Mouse (Mus musculus): ENCODE data around the gene Ifrd1. TPM values are rescaled to one million over a fixed set of nuclear protein-coding genes. Genes with fewer than 3 reads are reported as not detected.

Ifrd1 gene
- polyA plus RNA-seq, 1 experiment from 2014 or later: 106 TPM

DNA sequence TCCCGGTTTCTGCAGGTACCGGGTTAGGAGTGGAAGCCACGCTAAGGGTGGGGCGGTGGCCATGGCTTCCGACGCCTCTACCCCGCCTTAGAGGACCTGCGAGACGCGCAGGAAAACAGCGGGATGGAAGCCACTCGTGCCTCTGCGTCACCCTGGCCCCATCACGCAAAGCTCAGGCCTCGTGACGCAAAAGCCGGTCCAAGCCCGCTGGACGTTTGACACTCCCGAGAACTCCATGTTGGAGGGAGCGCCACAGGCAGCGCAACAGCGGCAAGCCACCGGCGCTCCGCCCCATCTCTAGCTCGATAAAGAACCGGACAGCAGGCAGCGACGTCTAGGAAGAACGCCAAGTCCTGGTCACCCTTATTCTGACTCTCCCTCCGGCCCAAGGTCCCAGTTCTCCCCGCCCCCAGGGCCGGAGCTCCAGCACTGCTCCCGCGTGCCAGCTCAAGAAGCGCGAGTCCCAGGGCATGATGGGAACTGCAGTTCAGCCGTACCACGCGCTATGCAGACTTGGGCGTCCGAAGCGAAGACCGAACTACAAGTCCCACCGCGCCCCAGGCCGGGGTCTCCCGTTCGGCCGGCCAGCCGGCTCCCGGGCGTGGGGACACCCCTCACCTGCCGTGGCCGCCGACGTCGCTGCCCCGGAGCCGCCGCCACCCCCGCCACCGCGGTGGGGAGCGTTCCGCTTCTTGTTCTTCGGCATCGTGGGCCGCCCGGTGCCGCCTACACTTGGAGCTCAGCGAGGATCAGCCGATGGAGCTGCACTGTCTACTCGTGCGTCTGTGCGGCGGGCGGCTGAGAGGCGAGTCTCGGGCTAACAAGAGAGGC is 25.8 kb downstream of the Ifrd1 start:
- WGBS (ENCODE audit: missing documents): under 1% methylated on average over 81 of the region's 81 CpGs

DNA sequence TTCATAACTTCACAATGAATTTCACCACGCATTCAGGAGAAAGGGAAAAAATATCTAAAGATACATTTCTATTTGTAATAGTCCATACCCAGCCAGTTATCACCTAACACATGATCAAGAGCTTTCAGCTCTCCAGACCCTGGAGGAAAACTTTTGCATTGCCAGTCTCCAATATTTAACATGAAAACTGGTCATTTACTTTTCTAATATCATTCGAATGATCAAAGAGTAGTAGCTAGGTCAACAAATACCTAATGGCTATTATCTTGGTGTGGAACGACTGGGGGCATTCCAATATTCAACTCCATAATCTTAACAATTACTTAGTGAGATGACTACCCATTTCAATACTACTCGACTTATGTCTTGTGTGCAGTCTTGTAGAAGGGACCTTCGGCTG is 26.7 kb downstream of the Ifrd1 start:
- Histone ChIP-seq H3K36me3 (ENCODE audit: inconsistent target) (0 out of 2 replicates have a peak, but pooled peaks cover 6% of the 10 kb centered on the region), H3K79me2 (ENCODE audit: inconsistent target) (peaks cover 55% of the 10 kb centered on the region), H3K4me3 (ENCODE audit: inconsistent target) (peak overlapping the region; percentile 82), H3K27ac (peak overlapping the region; percentile 79)
- WGBS (ENCODE audit: missing documents): 3% methylated on average over 5 of the region's 5 CpGs

More for the DNA sequence above, 25.8 kb downstream of the Ifrd1 start:
- no peaks in the 10 kb centered on the region for H3K36me3 ChIP-seq (ENCODE audit: inconsistent target)
- peak overlapping the region; percentile 79 for H3K27ac ChIP-seq
- peaks cover 47% of the 10 kb centered on the region for H3K79me2 ChIP-seq (ENCODE audit: inconsistent target)
- H3K4me3 ChIP-seq (ENCODE audit: inconsistent target): peak overlapping the region; percentile 82

DNA sequence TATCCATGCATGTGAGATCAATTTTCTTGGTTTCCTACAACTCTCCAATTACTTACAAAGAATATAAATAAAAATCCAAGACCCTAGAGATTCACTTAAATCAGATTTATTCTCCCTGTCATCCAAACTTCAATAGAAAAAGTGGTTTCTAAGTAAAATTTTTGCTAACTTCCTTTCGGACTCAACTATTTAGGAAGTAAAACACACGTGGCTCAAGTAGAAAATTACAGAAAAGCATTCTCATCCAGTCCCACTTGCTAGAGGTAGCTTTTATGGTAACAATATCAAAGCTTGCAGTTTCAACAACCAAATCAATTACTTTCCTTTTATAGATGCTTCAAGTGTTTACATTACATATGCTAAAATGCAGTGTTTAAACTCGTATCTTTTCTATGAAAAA is 27.4 kb downstream of the Ifrd1 start:
- peaks cover 13% of the 10 kb centered on the region; the same call in 1 of the 2 replicates for H3K36me3 ChIP-seq (ENCODE audit: inconsistent target)
- H3K27ac ChIP-seq: peak overlapping the region; percentile 79
- H3K79me2 ChIP-seq (ENCODE audit: inconsistent target): peaks cover 62% of the 10 kb centered on the region
- peak overlapping the region; percentile 82 for H3K4me3 ChIP-seq (ENCODE audit: inconsistent target)
- WGBS (ENCODE audit: missing documents): 3% methylated on average over 3 of the region's 3 CpGs

DNA sequence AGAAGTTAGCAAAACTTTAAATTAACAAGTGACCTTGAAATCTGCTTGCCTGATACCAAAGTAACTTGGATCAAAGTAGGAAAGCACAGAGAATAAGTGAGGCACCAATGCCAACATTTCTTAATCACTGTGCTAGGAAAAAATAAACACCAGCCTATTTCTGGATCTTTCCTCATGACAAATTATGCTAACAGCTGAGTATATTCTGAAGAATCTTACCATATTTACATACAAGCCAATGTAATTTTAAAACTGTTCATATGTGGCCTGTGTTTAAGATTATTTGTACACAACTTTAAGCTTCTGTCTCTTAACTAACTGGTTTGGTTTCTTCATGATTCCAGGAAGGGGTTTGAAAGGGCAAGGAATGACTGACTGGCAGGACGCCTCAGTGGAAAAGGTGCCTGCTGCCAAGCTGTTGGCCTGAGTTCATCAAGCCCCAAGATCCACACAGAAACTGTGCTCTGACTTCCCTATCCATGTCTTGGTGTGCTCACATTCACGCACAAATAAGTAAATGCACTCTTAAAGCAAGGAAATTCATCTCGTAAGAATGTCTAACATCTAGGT is 28.2 kb downstream of the Ifrd1 start:
- 56% methylated on average over 3 of the region's 3 CpGs for WGBS (ENCODE audit: missing documents)
- Histone ChIP-seq H3K27ac (peak overlapping the region; percentile 39), H3K36me3 (ENCODE audit: inconsistent target) (peaks cover 21% of the 10 kb centered on the region), H3K79me2 (ENCODE audit: inconsistent target) (peaks cover 71% of the 10 kb centered on the region), H3K4me3 (ENCODE audit: inconsistent target) (peak overlapping the region; percentile 82; the same call in 1 of the 2 replicates)

DNA sequence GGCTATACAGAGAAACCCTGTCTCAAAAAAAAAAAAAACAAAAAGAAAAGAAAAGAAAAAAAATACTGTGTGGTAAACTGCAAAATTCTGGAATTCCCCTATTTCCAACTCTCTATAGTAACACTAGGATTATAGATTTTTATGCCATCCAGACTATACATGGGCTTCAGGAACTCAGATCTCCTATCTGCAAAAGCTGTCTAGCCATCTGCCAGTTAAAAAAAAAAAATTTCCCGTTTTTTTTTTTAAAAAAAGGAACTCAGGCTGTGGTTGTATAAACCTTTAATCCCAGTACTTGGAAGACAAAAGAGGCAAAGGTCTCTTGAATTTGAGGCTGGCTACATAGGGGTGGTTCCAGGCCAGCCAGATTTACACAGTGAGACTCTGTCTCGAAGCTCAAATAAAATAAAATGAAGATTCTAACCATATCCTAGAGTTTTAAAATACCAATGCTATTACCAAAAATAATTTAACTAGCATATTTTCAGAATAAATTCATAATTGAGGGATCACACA is 29.8 kb downstream of the Ifrd1 start:
- Histone ChIP-seq H3K27ac (no peak overlapping the region), H3K36me3 (ENCODE audit: inconsistent target) (peaks cover 37% of the 10 kb centered on the region), H3K79me2 (ENCODE audit: inconsistent target) (peaks cover 87% of the 10 kb centered on the region), H3K4me3 (ENCODE audit: inconsistent target) (no peak overlapping the region)
- 45% methylated on average over 2 of the region's 2 CpGs for WGBS (ENCODE audit: missing documents)

DNA sequence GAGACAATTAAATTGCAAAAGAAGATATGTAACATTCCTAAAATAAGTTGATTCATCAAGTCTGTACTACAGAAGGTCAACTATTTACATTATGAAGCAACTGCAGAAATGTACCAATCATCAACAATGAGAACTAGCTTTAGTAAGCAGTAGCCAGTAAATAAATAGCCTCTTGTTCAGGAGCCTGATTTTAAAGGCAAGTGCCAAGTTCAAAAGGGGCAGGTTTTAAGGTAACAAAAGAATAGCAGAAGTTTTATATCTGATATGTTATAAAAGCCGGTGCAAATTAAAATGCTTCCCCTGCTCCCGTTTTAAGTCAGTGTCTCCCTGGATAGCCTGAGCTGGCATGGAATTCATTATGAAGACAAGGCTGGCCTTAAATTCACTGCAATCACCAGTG is 30.5 kb downstream of the Ifrd1 start:
- peaks cover 44% of the 10 kb centered on the region for H3K36me3 ChIP-seq (ENCODE audit: inconsistent target)
- 83% methylated on average over 2 of the region's 2 CpGs for WGBS (ENCODE audit: missing documents)

DNA sequence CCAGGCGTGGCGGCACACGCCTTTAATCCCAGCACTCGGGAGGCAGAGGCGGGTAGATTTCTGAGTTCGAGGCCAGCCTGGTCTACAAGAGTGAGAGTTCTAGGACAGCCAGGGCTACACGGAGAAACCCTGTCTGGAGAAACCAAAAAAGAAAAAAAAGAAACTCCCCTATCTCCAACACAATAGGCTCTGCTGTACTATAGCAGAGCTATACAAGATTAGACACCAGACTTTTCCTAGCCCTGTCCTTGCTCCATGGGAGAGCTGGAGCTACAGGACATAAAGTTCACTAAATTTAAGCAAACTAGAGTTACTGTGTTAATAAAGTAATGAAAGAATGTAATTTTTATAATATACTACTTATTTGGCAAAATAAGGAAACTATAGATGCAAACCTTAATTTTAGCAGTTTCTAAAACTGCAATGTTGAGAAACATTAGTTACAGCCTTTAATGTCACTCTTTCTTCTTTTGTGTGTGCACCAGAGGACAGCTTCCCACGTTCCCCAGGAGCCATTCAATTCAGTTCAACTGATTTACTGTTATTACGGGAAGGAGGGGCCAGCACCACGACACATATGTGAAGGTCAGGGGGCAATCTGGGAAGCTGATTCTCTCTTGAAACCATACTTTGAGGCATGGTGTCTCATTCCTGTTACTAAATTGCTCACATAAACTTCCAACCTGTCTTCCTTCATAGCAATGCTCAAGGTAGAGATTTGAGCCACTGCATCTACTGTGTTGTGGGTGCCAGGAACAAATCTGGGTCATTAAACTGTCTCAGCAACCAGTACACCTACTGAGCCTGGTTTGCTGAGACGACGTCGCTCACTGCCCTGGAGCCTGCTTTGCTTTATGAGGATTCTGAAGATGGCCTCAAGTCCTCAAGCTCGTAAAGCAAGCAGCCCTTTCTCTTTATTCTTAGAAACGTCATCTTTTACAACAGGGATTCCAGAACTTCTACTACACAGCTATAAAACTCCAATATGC is 33.1 kb downstream of the Ifrd1 start:
- H3K4me3 ChIP-seq (ENCODE audit: inconsistent target): no peak overlapping the region
- 95% methylated on average over 15 of the region's 15 CpGs for WGBS (ENCODE audit: missing documents)
- peaks cover 99% of the 10 kb centered on the region for H3K79me2 ChIP-seq (ENCODE audit: inconsistent target)
- H3K36me3 ChIP-seq (ENCODE audit: inconsistent target): peaks cover 69% of the 10 kb centered on the region
- no peak overlapping the region for H3K27ac ChIP-seq

More for the DNA sequence above, 30.5 kb downstream of the Ifrd1 start:
- Histone ChIP-seq H3K27ac (no peak overlapping the region), H3K79me2 (ENCODE audit: inconsistent target) (peaks cover 94% of the 10 kb centered on the region), H3K4me3 (ENCODE audit: inconsistent target) (no peak overlapping the region)

DNA sequence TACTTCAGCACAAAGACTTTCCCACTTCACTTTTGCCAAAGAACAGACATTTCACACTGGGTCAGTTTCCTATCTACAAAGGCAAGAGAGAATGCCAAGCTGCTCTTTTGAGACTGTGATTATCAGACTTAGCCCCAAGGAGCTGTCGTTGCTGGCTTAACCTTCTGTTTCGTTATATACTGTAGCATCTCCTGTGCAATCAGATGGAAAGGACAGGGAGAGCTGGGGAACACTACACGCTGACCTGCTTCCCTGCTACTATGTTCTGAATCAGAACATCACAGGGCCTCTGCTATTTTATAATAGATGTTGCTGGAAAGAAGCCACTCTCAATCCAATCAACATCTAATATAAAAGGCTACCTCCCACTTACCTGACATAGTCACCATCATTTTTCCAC is 39.3 kb downstream of the Ifrd1 start:
- peaks cover 48% of the 10 kb centered on the region for H3K79me2 ChIP-seq (ENCODE audit: inconsistent target)
- 94% methylated on average over 3 of the region's 3 CpGs for WGBS (ENCODE audit: missing documents)
- peaks cover 92% of the 10 kb centered on the region for H3K36me3 ChIP-seq (ENCODE audit: inconsistent target)
- H3K27ac ChIP-seq: no peak overlapping the region
- no peak overlapping the region for H3K4me3 ChIP-seq (ENCODE audit: inconsistent target)

DNA sequence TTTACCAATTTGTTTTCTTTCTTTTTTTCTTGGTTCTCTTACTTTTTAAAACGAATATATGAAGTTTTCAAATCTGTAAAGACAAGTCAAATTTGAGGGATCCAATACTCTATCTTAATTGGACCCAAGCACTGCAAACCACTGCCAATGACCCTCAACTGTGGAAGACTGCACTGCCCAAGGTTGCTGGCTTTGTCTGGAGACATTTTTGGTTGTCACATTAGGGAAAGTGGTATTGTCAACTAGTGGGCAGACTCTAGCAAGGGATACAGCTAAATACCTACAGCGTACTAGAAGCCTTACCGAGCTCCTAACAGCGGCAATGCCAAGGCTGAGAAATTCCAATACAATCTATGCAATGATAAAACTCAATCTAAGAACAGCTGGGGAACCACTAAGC is 40.4 kb downstream of the Ifrd1 start:
- peaks cover 36% of the 10 kb centered on the region for H3K79me2 ChIP-seq (ENCODE audit: inconsistent target)
- 96% methylated on average over 4 of the region's 4 CpGs for WGBS (ENCODE audit: missing documents)
- no peak overlapping the region for H3K27ac ChIP-seq

DNA sequence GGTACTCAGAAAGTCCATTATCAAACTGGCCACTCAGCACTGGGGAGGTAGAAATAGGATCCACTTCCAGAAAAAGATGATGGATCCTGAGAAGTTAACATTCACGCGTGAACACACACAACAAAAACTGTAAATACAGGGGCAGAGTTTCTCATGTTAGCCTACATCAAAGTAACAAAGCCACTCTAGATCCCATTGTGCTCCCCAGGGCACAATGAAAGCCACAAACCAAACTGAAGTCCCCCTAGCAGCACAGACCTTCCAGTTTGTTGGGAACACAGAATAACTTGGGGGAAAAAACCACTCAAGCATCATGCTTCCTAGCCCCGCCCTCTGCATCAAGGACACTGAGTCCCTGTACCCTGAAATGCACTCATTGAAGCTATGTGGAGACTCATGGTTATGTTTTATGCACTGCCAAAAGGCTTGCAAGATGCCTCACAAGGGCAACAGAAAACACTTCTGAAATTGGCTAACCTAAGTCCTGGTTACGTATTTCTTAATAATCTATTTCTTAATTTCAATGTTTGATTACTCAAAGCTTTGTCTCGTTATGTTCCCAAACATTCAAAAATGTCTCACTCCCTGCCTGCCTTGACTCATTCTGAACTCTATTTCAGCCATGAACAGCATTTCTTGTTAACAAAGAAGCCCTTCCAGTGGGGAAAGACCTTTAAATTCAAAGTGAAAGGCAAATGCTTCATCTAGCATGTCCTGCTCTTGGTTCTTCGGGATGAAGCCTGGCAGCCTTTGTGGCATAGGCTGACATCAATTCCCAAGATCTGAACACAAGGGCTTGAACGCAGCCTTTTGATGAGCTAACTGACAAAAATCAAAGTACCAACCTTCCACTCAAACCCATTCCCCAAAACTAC is 45.9 kb downstream of the Ifrd1 start:
- H3K36me3 ChIP-seq (ENCODE audit: inconsistent target): peaks cover 53% of the 10 kb centered on the region
- WGBS (ENCODE audit: missing documents): 91% methylated on average over 7 of the region's 7 CpGs
- H3K79me2 ChIP-seq (ENCODE audit: inconsistent target): no peaks in the 10 kb centered on the region
- H3K27ac ChIP-seq: no peak overlapping the region
- H3K4me3 ChIP-seq (ENCODE audit: inconsistent target): no peak overlapping the region

More for the DNA sequence above, 40.4 kb downstream of the Ifrd1 start:
- peaks cover 92% of the 10 kb centered on the region for H3K36me3 ChIP-seq (ENCODE audit: inconsistent target)
- H3K4me3 ChIP-seq (ENCODE audit: inconsistent target): no peak overlapping the region

DNA sequence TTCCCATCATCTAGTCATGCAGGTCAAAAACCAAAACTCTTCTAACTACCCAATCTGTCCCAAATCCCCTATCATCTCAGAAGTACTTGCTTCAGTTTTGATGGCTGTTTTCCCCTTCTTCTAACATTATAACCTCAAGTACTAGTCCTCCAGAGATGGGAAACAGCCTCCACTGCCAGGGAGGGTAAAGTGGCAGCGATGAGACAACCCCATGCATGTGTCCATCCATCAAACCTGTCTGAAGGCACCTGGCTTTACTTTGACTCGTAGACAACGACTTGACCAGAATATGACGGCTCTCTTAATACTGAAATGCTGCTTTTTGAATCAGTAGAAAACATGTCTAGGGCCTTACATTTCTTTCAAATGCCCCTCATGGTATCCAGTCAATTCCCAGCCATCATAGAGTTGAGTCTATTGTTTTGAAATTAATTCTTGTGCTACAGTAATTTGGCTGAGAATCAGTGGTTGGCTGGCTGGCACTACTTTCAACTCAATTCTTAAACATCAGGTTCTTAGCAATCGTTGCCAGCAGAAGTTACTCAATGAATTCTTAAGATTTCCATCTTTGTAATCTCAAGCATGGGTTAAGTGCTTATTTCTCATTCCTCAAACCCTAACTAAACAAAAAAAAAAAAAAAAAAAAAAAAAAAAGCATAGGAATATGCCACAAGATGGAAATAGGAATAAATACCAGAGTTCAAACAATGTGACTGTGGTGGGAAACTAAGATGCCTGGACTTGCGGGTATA is 47.6 kb downstream of the Ifrd1 start:
- H3K4me3 ChIP-seq (ENCODE audit: inconsistent target): no peak overlapping the region
- WGBS (ENCODE audit: missing documents): 94% methylated on average over 6 of the region's 6 CpGs
- no peaks in the 10 kb centered on the region for H3K79me2 ChIP-seq (ENCODE audit: inconsistent target)
- no peak overlapping the region for H3K27ac ChIP-seq
- peaks cover 39% of the 10 kb centered on the region for H3K36me3 ChIP-seq (ENCODE audit: inconsistent target)

DNA sequence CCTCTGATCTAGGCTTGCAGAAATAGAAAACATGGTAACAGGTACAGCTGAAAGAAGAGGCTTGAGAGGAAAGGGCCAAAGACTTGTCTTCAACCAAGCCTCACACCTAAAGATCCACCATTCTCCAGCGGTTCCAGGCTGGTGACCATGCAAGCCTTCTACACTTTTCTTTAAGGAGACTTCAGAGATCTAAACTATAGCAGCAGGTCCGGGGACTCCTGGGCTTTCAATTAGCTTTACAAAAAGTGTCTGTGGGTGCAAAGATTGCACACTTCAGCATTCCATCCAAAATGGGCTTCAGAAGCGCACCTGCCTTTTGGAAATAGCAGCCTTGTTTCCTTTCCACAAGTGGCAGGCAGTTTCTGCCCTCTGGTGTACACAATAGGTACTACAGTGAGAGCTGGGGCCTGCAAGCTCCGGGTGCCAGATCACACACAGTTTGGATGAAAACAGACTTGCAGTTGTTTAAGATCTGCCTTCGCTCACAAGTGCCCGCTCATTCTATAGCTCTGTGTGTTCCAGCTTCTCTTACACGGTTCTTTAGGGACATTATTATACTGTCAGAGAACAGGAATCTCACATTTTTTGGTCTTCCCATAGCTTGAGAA is 48.4 kb downstream of the Ifrd1 start:
- Histone ChIP-seq H3K4me3 (ENCODE audit: inconsistent target) (no peak overlapping the region), H3K36me3 (ENCODE audit: inconsistent target) (peaks cover 32% of the 10 kb centered on the region), H3K27ac (no peak overlapping the region), H3K79me2 (ENCODE audit: inconsistent target) (no peaks in the 10 kb centered on the region)
- 49% methylated on average over 7 of the region's 7 CpGs for WGBS (ENCODE audit: missing documents)

DNA sequence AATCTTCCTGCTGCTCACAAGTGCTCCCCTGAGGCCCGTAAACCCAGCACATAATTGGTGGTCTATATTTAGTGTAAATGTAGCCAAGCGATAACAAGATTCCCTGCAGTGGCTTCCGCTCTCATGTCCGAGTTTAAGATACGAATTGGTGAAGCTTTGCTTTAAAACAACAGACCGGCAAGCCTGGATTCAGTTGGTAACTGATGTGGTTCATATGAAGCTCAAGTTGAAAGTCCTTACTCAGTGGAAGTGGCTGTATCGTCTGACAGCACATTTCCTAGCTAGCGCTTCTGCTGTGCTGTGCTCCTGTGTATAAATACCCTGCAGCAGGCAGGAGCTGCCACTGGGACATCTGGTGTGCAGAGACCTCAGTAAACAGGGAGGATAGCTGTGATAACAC is 49.0 kb downstream of the Ifrd1 start, which contains the start of gene Lsmem1:
Gene Lsmem1, minus strand, starts transcription at position 189 of the 400 bp plus-strand sequence.
- no peak within 1 kb of the TSS for H3K4me3 ChIP-seq (ENCODE audit: inconsistent target)
- H3K27ac ChIP-seq: no peak within 1 kb of the TSS
- H3K79me2 ChIP-seq (ENCODE audit: inconsistent target): no peaks in the 10 kb centered on the region
- peaks cover 26% of the 10 kb centered on the region for H3K36me3 ChIP-seq (ENCODE audit: inconsistent target)
- WGBS (ENCODE audit: missing documents): 92% methylated on average over 8 of the region's 8 CpGs

All from macrophage (primary cell).